Mouse (Mus musculus) hindbrain, embryonic 13.5 days (tissue): Measurements from ENCODE around the gene Tirap. TPM values are rescaled to one million over a fixed set of nuclear protein-coding genes. Genes with fewer than 3 reads are reported as not detected.

Source experiments
- ATAC-seq: fragments of 200-750 bp; cut with Nextera tagmentation; 2 replicates; pipeline ENCODE4 v1.8.0; 2017; ENCODE audit warnings: moderate TSS enrichment; ENCODE audit not compliant: low FRiP score
- H3K27ac ChIP-seq: fragments of 300-500 bp; sonication (generic); 2 replicates; pipeline ENCODE4 v1.5.1; 2015; ENCODE audit warnings: inconsistent platforms, mild to moderate bottlenecking, moderate library complexity
- H3K27me3 ChIP-seq: fragments of 300-500 bp; sonication (generic); 2 replicates; pipeline ENCODE4 v1.6.1; 2015; ENCODE audit warnings: mild to moderate bottlenecking, inconsistent platforms
- H3K36me3 ChIP-seq: fragments of 300-500 bp; sonication (generic); 2 replicates; pipeline ENCODE4 v1.6.1; 2015; ENCODE audit warnings: mild to moderate bottlenecking, inconsistent platforms
- H3K4me1 ChIP-seq: fragments of 300-500 bp; sonication (generic); replicated peaks from 2 replicates; pipeline ENCODE4 v1.6.1; 2015; ENCODE audit warnings: inconsistent platforms
- H3K4me2 ChIP-seq: fragments of 300-500 bp; sonication (generic); 2 replicates; pipeline ENCODE4 v1.6.1; 2015; ENCODE audit warnings: inconsistent platforms, mild to moderate bottlenecking, moderate library complexity
- H3K4me3 ChIP-seq: fragments of 300-500 bp; sonication (generic); 2 replicates; pipeline ENCODE4 v1.5.1; 2015; ENCODE audit warnings: mild to moderate bottlenecking, inconsistent platforms
- H3K9ac ChIP-seq: fragments of 300-500 bp; sonication (generic); 2 replicates; pipeline ENCODE4 v1.6.1; 2015; ENCODE audit warnings: mild to moderate bottlenecking, inconsistent platforms
- H3K9me3 ChIP-seq: fragments of 300-500 bp; sonication (generic); 2 replicates; pipeline ENCODE4 v1.6.1; 2016; ENCODE audit warnings: inconsistent platforms
- WGBS: fragments of 180-500 bp; shearing (Covaris S2); methylation state at CpG from one replicate; pipeline ENCODE4 v1.1.7; 2015; 5-methylcytosine and 5-hydroxymethylcytosine counted together
- polyA plus RNA-seq: library from polyadenylated mRNA; unstranded; fragments of >200 nt; fragmentation: Nextera tagmentation; extraction: Ambion mirVana; gene quantifications from 2 replicates; pipeline ENCODE4 v1.2.1, GENCODE M21; 2015

Tirap gene
- 6.4 and 7.4 TPM in 2 replicates for polyA plus RNA-seq

- peak; percentile 89 for ATAC-seq
- H3K4me1 ChIP-seq: peaks cover 22% of the 10 kb centered on the region
- H3K4me2 ChIP-seq: peak within 1 kb of the TSS; percentile 73
- WGBS: under 1% methylated on average over 34 of the region's 44 CpGs
- peak within 1 kb of the TSS; percentile 30; the same call in 1 of the 2 replicates for H3K27ac ChIP-seq
- H3K9me3 ChIP-seq: no peaks in the 10 kb centered on the region
- peak within 1 kb of the TSS; percentile 57 for H3K4me3 ChIP-seq
- H3K9ac ChIP-seq: peak within 1 kb of the TSS; percentile 81
- peaks cover 8% of the 10 kb centered on the region for H3K36me3 ChIP-seq
- no peaks in the 10 kb centered on the region for H3K27me3 ChIP-seq
Observed at GRCm38 (mm10) chr9:35199772-35200471, at the start of gene Tirap, which contains the start of gene Srpr. TSS of gene Tirap (minus strand) at chr9:35200291. TSS of gene Srpr (plus strand) at chr9:35200175.

DNA sequence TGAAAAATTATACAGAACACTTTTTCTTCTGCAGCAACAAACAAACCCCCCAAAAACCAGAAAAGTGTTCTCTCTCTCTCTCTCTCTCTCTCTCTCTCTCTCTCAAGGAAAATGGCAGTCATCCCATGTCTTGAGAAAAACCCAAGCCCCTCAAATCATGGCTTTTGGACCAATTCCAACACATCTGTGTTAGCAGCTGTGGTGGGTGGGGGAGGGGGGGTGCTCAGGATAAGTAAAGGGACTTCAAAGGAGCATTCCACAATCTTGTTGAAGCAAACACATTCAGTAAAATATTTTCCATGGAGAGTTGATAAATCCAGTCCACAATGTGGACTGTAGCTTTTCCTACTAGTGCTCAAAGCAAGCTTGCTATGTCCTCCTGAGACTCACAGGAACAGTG, 49.4 kb upstream of the Tirap start:
- Histone ChIP-seq H3K27me3 (no peaks in the 10 kb centered on the region), H3K4me2 (no peak overlapping the region), H3K27ac (no peak overlapping the region), H3K9me3 (no peaks in the 10 kb centered on the region), H3K36me3 (peaks cover 7% of the 10 kb centered on the region; the same call in 1 of the 2 replicates), H3K9ac (no peak overlapping the region), H3K4me3 (no peak overlapping the region), H3K4me1 (peaks cover 13% of the 10 kb centered on the region)
- no peak for ATAC-seq

DNA sequence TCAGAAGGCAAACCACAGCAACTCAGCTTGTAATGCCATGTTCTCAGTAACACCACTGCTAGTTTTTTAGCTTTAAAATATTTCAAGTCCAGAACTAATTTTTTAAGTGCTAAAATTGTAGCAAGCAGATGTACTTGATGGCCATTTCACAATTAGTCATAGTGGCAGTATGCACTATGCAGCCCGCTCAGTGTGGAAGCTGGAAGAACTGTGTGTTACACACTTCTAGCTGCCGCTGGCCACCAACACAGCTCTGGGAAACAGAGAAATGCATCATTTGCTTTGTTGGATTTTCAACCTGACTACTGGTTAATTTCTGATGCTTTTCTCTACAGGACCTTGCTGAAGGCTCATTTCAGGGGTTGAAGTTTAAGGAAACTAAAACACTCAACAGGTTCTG, 47.3 kb upstream of the Tirap start:
- Histone ChIP-seq H3K4me3 (no peak overlapping the region), H3K27ac (no peak overlapping the region), H3K4me2 (no peak overlapping the region), H3K9me3 (no peaks in the 10 kb centered on the region), H3K9ac (no peak overlapping the region), H3K4me1 (peaks cover 13% of the 10 kb centered on the region), H3K27me3 (no peaks in the 10 kb centered on the region), H3K36me3 (0 out of 2 replicates have a peak, but pooled peaks cover 7% of the 10 kb centered on the region)
- WGBS: 91% methylated on average over 2 of the region's 2 CpGs
- no peak for ATAC-seq

DNA sequence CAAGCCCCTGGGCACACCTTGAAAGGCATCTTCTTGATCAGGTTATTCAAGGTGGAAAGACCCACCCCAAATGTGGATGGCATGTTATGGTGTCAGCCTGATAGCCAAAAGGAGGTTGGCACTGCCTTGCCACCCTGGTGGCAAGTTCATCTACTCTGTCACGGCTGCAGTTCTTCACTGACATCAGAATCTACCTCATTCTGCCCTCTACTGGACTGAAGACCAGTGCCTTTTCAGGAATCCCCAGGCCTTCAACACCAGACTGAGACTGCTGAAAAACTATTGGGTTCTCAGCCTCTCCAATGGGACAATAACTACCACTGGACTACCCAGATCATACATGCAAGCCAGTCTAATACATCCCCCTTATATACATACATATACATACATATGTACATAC, 39.6 kb upstream of the Tirap start:
- H3K36me3 ChIP-seq: peaks cover 22% of the 10 kb centered on the region
- H3K4me2 ChIP-seq: no peak overlapping the region
- no peak overlapping the region for H3K27ac ChIP-seq
- H3K9ac ChIP-seq: no peak overlapping the region
- H3K4me3 ChIP-seq: no peak overlapping the region
- H3K4me1 ChIP-seq: peaks cover 2% of the 10 kb centered on the region
- no peaks in the 10 kb centered on the region for H3K9me3 ChIP-seq
- 69% methylated on average over 1 of the region's 1 CpGs for WGBS
- H3K27me3 ChIP-seq: no peaks in the 10 kb centered on the region
- ATAC-seq: no peak

DNA sequence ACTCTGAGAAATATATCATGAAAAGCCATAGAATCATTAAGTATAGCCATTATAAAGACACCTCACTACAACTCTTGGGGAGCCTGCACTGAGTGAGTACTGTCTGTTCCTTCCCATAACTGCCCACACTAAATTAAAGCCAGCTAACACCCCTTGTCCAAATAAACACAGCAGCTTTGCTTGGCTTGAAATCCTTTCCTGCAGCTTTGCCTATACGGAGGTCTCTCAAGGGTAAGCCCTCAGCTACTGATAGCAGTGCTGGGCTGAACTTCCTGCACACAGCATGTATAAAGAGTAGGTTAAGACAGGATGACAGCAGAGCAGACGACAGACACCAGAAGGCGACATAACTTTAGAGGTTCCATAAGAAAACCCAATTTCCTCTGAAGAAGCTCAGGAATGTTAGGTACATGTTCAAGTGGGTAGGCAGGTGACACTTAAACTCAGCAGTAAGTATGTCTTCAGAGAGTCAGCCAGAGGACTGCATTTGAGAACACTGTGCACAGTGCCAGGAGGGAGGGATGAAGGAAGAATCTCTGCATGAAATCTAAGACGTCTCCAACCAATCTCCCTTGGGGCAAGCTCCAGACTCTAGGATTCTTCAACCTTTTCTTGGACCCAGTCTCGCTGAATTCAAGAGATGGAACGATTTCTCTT, 39.0 kb upstream of the Tirap start:
- no peaks in the 10 kb centered on the region for H3K4me1 ChIP-seq
- H3K27ac ChIP-seq: no peak overlapping the region
- ATAC-seq: no peak
- 81% methylated on average over 6 of the region's 6 CpGs for whole genome bisulfite sequencing
- H3K4me3 ChIP-seq: no peak overlapping the region
- no peaks in the 10 kb centered on the region for H3K27me3 ChIP-seq
- H3K9me3 ChIP-seq: no peaks in the 10 kb centered on the region
- H3K4me2 ChIP-seq: no peak overlapping the region
- no peak overlapping the region for H3K9ac ChIP-seq
- H3K36me3 ChIP-seq: peaks cover 29% of the 10 kb centered on the region

- 92% methylated on average over 1 of the region's 1 CpGs for WGBS
- no peak overlapping the region for H3K27ac ChIP-seq
- no peak overlapping the region for H3K9ac ChIP-seq
- H3K4me3 ChIP-seq: no peak overlapping the region
- H3K27me3 ChIP-seq: no peaks in the 10 kb centered on the region
- H3K4me1 ChIP-seq: no peaks in the 10 kb centered on the region
- H3K36me3 ChIP-seq: peaks cover 34% of the 10 kb centered on the region
- no peak overlapping the region for H3K4me2 ChIP-seq
- no peak for ATAC-seq
- H3K9me3 ChIP-seq: no peaks in the 10 kb centered on the region
Observed at GRCm38 (mm10) chr9:35238371-35238770, 38.3 kb upstream of the Tirap start.

- Histone ChIP-seq H3K4me1 (no peaks in the 10 kb centered on the region), H3K36me3 (peaks cover 56% of the 10 kb centered on the region), H3K27me3 (no peaks in the 10 kb centered on the region), H3K4me3 (no peak overlapping the region), H3K4me2 (no peak overlapping the region), H3K9ac (no peak overlapping the region), H3K27ac (no peak overlapping the region), H3K9me3 (no peaks in the 10 kb centered on the region)
- ATAC-seq: no peak
- 60% methylated on average over 3 of the region's 3 CpGs for WGBS
Observed at GRCm38 (mm10) chr9:35235996-35236395, 35.9 kb upstream of the Tirap start.

DNA sequence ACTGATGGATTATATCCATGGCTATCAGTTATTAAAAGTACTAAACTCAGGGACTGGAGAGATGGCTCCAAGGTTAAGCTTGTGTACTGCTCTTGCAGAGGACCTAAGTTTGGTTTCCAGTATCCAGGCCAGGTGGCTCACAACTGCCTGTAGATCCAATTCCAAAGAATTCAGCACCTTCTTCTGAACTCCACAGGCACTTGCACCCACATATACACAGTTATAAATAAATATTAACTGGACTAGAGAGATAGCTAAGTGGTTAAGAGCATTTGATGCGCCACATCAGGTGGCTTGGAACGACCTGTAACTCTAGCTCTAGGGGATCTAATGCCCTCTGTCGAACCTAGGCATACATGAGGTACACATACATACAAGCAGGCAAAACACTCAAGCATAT, 28.6 kb upstream of the Tirap start:
- no peak for ATAC-seq
- Histone ChIP-seq H3K4me3 (no peak overlapping the region), H3K27ac (no peak overlapping the region), H3K4me2 (no peak overlapping the region), H3K9me3 (no peaks in the 10 kb centered on the region), H3K36me3 (peaks cover 55% of the 10 kb centered on the region), H3K4me1 (no peaks in the 10 kb centered on the region), H3K27me3 (no peaks in the 10 kb centered on the region), H3K9ac (no peak overlapping the region)
- 92% methylated on average over 3 of the region's 3 CpGs for WGBS

- H3K9me3 ChIP-seq: no peaks in the 10 kb centered on the region
- H3K4me3 ChIP-seq: no peak overlapping the region
- H3K27ac ChIP-seq: no peak overlapping the region
- WGBS: 97% methylated on average over 3 of the region's 3 CpGs
- H3K4me1 ChIP-seq: no peaks in the 10 kb centered on the region
- peaks cover 67% of the 10 kb centered on the region for H3K36me3 ChIP-seq
- H3K9ac ChIP-seq: no peak overlapping the region
- no peaks in the 10 kb centered on the region for H3K27me3 ChIP-seq
- ATAC-seq: no peak
- no peak overlapping the region for H3K4me2 ChIP-seq
Observed at GRCm38 (mm10) chr9:35223466-35223865, 23.4 kb upstream of the Tirap start.

- Histone ChIP-seq H3K27me3 (no peaks in the 10 kb centered on the region), H3K9me3 (no peaks in the 10 kb centered on the region), H3K9ac (no peak overlapping the region), H3K4me1 (no peaks in the 10 kb centered on the region), H3K4me2 (no peak overlapping the region), H3K4me3 (no peak overlapping the region), H3K27ac (no peak overlapping the region), H3K36me3 (peaks cover 84% of the 10 kb centered on the region)
- WGBS: 91% methylated on average over 1 of the region's 1 CpGs
- no peak for ATAC-seq
Observed at GRCm38 (mm10) chr9:35217963-35218362, 17.9 kb upstream of the Tirap start.

DNA sequence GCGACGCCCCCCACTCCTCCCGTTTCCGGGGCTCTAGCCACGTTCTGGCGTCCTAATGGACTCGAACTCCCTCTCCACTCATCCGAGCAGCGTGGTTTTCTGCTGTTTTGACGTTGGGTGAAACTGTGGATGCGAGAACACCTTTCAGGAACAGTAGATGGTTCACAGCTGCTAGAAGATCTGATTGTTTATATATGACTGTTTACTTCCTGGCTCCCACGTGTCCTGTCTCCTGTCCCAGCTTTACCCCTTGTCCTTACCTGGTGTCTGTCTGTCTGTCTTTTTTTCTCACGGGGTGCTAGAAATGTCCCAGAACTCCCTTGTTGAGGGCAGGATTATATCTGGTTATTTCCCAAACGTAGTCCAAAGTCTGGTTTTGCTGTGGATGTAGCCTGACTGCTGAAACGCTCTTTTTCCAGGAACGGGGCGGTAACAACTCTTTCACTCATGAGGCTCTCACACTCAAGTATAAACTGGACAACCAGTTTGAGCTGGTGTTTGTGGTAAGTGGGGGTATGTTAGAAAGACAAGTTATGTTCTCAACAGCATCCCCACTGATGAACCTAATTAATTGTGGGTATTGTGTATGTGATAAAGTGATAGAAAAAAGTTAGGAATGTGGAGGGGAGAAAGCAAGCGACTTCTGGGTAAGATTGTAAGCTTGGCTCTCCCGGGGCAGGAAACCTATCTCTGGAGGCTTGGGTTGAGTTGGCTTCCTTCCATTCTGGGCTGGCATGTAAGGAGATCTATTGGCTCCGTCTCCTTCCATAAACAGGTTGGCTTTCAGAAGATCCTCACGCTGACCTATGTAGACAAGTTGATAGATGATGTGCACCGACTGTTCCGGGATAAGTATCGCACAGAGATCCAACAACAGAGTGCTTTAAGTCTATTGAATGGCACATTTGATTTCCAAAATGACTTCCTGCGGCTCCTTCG, 11.8 kb upstream of the Tirap start:
- H3K36me3 ChIP-seq: peaks cover 60% of the 10 kb centered on the region
- H3K4me1 ChIP-seq: peaks cover 21% of the 10 kb centered on the region
- H3K9ac ChIP-seq: peak overlapping the region; percentile 90
- no peaks in the 10 kb centered on the region for H3K9me3 ChIP-seq
- H3K27me3 ChIP-seq: no peaks in the 10 kb centered on the region
- WGBS: 36% methylated on average over 26 of the region's 26 CpGs
- peak overlapping the region; percentile 83 for H3K27ac ChIP-seq
- ATAC-seq: no peak
- peak overlapping the region; percentile 85 for H3K4me2 ChIP-seq
- peak overlapping the region; percentile 84 for H3K4me3 ChIP-seq
